ENCODE assay signal across 13 mouse cellular contexts in the genomic region with DNA sequence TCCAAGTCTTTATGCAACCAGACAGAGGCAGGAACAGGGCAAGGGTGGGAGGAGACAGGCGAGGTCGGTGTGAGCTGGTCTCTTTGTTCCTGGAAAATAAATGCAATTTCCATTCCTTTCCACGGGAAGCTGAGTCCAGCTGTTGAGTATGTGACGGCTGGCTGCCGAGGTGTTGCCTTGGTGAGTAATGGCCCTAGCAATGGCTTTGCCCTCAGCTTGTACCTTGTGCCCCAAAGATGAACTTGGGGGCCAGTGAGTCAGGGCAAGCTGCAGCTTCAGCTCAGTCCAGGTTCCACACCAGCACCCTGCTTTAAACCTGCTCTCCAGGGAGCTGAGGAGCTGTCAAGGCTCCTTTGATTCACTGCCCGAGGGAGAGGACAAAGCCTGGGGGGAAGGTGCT.
"Had no signal": no experiment of that assay in that cellular context is flagged by ENCODE, and none has a peak within 500 bp of the region (broad histone marks: within the 10 kb centered on the region; RNA-seq: fewer than 3 reads in every experiment).

No protein-coding gene starts in this region.

- H3K27ac ChIP-seq: kidney, embryonic 15.5 days; limb, embryonic 13.5 days; liver, embryonic 14.5 days; midbrain, embryonic 10.5 days; stomach, postnatal 0 days had no signal

- DNase-seq: kidney, postnatal 14 days; layer of hippocampus, postnatal 36 days; lung, adult 18-20 months; lung, postnatal 36 days; midbrain, embryonic 14.5 days; right cerebral cortex, adult 18-20 months; right cerebral cortex, postnatal 25 days; thymus, postnatal 4 days had no signal

- H3K9me3 ChIP-seq: kidney, embryonic 15.5 days; limb, embryonic 13.5 days; midbrain, embryonic 10.5 days had no signal

- H3K36me3 ChIP-seq: kidney, embryonic 15.5 days; limb, embryonic 13.5 days; midbrain, embryonic 10.5 days had no signal

- H3K4me3 ChIP-seq: kidney, embryonic 15.5 days; limb, embryonic 13.5 days; midbrain, embryonic 10.5 days had no signal

- H3K4me1 ChIP-seq: limb, embryonic 13.5 days had no signal

- H3K4me2 ChIP-seq: kidney, embryonic 15.5 days; limb, embryonic 13.5 days had no signal

- H3K9ac ChIP-seq: kidney, embryonic 15.5 days; limb, embryonic 13.5 days; liver, embryonic 14.5 days had no signal
